Mouse (Mus musculus) heart, adult 2 months (tissue): ENCODE results near the gene Cysrt1. TPM values are rescaled to one million over a fixed set of nuclear protein-coding genes. Genes with fewer than 3 reads are reported as not detected.

ENCODE experiments used
- DNase-seq, 2 experiments: peaks; one replicate each; pipeline ENCODE4 v3.0.0; 2021
- H3K27ac ChIP-seq: fragments of 200-600 bp; 2 replicates; pipeline ENCODE4 v1.8.1; 2022
- H3K27me3 ChIP-seq: fragments of 200-500 bp; 2 replicates; pipeline ENCODE4 v1.6.1; 2012; ENCODE audit warnings: mild to moderate bottlenecking, low read length, inconsistent platforms, mixed read lengths; ENCODE audit not compliant: control insufficient read depth, insufficient read depth
- H3K36me3 ChIP-seq: fragments of 200-500 bp; 2 replicates; pipeline ENCODE4 v1.6.1; 2012; ENCODE audit warnings: low read length, inconsistent platforms; ENCODE audit not compliant: control insufficient read depth, insufficient read depth
- H3K4me1 ChIP-seq: fragments of 200-500 bp; 2 replicates; pipeline ENCODE4 v1.6.1; 2011; ENCODE audit warnings: low read length; ENCODE audit not compliant: control insufficient read depth, insufficient read depth
- H3K4me3 ChIP-seq: fragments of 200-600 bp; 2 replicates; pipeline ENCODE4 v1.8.1; 2022
- H3K79me2 ChIP-seq: fragments of 200-500 bp; replicated peaks from 2 replicates; pipeline ENCODE4 v1.6.1; 2012; ENCODE audit warnings: mild to moderate bottlenecking, inconsistent platforms, low read length, moderate library complexity, mixed read lengths; ENCODE audit not compliant: control insufficient read depth, insufficient read depth
- H3K9ac ChIP-seq: fragments of 200-500 bp; 2 replicates; pipeline ENCODE4 v1.6.1; 2012; ENCODE audit warnings: low read depth, mild to moderate bottlenecking, control low read depth, inconsistent platforms, low read length, mixed read lengths
- CTCF ChIP-seq: fragments of 200-600 bp; IDR thresholded peaks from 2 replicates; pipeline ENCODE4 v1.8.1; 2022; ENCODE audit warnings: antibody characterized with exemption, mild to moderate bottlenecking, moderate library complexity
- EP300 ChIP-seq: fragments of 200-500 bp; IDR thresholded peaks from 2 replicates; pipeline ENCODE4 v1.6.1; 2011; ENCODE audit warnings: low read depth, low read length, control low read depth; ENCODE audit not compliant: insufficient read depth
- POLR2A ChIP-seq: fragments of 200-500 bp; IDR thresholded peaks from 2 replicates; pipeline ENCODE4 v1.6.1; 2011; ENCODE audit warnings: mild to moderate bottlenecking, low read depth, low read length, control low read depth; ENCODE audit not compliant: insufficient read depth
- WGBS: fragments of 180-500 bp; shearing (Covaris S2); methylation state at CpG from one replicate; pipeline ENCODE4 v1.1.7; 2018; 5-methylcytosine and 5-hydroxymethylcytosine counted together
- intact Hi-C: fragments of 180-260 bp; cut with DNase I; formaldehyde crosslinking; loops from one replicate; pipeline ENCODE4 v1.15.1; 2025
- polyA plus RNA-seq: library from polyadenylated mRNA; depleted of rRNA; stranded (reverse); fragments of >200 nt; gene quantifications from 2 replicates; pipeline ENCODE4 v1.2.3, GENCODE M21; 2012
- total RNA-seq, 2 experiments: library from RNA; stranded (reverse); gene quantifications; 2 replicates each; pipeline ENCODE4 v1.2.3; 2021

The Cysrt1 gene
- total and polyA plus RNA-seq, 3 experiments = not detected

- no peaks in the 10 kb centered on the region for H3K79me2 ChIP-seq
- H3K36me3 ChIP-seq = peaks cover 3% of the 10 kb centered on the region; the same call in 1 of the 2 replicates
- 2% methylated on average over 41 of the region's 41 CpGs for WGBS
- intact Hi-C loops = loop anchor here (1.0 to 5.0 kb wide), 3 partner anchors 14 to 47 kb away; partner anchors contain the start of genes Anapc2, Nelfb, Ssna1 and Tor4a
- 0 out of 2 replicates have a peak, but pooled peaks have one; percentile 33 for TF ChIP-seq EP300
- TF ChIP-seq POLR2A = peak; percentile 60; the same call in 1 of the 2 replicates
- TF ChIP-seq CTCF = peak; percentile 6; the same call in 1 of the 2 replicates
- H3K4me3 ChIP-seq = peak overlapping the region; percentile 58
- peak overlapping the region; percentile 95 for H3K27ac ChIP-seq
- peak overlapping the region; percentile 74 for H3K9ac ChIP-seq
- peak; percentile 93 to 99 for DNase-seq
- H3K27me3 ChIP-seq = no peaks in the 10 kb centered on the region
- H3K4me1 ChIP-seq = peaks cover 5% of the 10 kb centered on the region
Observed at GRCm38 (mm10) chr2:25224766-25225752, 17.2 kb downstream of the Cysrt1 start.

- intact Hi-C loops = loop anchor here (1.0 kb wide), 1 partner anchor 13 kb away; the partner anchor contains the start of gene Nelfb
- Histone ChIP-seq H3K9ac (peak within 1 kb of the TSS; percentile 90), H3K79me2 (no peaks in the 10 kb centered on the region), H3K4me1 (peaks cover 5% of the 10 kb centered on the region), H3K36me3 (peaks cover 3% of the 10 kb centered on the region; the same call in 1 of the 2 replicates), H3K4me3 (peak within 1 kb of the TSS; percentile 85), H3K27ac (peak within 1 kb of the TSS; percentile 98), H3K27me3 (no peaks in the 10 kb centered on the region)
- under 1% methylated on average over 17 of the region's 17 CpGs for WGBS
- TF ChIP-seq CTCF (peak; percentile 37), POLR2A (peak; percentile 100), EP300 (peak; percentile 79; the same call in 1 of the 2 replicates)
- no peak for DNase-seq
Observed at GRCm38 (mm10) chr2:25224492-25224765, 17.8 kb downstream of the Cysrt1 start, which contains the start of gene Tubb4b. Tubb4b (minus strand) TSS chr2:25224702.

GRCm38 (mm10) chr2:25223681-25224491 is 18.4 kb downstream of the Cysrt1 start:
- Histone ChIP-seq H3K79me2 (no peaks in the 10 kb centered on the region), H3K27me3 (no peaks in the 10 kb centered on the region), H3K27ac (peak overlapping the region; percentile 98), H3K36me3 (peaks cover 3% of the 10 kb centered on the region; the same call in 1 of the 2 replicates), H3K9ac (peak overlapping the region; percentile 90), H3K4me3 (peak overlapping the region; percentile 85), H3K4me1 (peaks cover 4% of the 10 kb centered on the region)
- DNase-seq = peak; percentile 85 to 91
- under 1% methylated on average over 53 of the region's 53 CpGs for WGBS
- intact Hi-C loops = loop anchor here (1.0 kb wide), 1 partner anchor 13 kb away; the partner anchor contains the start of gene Nelfb
- TF ChIP-seq POLR2A (no peak), EP300 (no peak), CTCF (no peak)

GRCm38 (mm10) chr2:25221331-25221772 is 20.9 kb downstream of the Cysrt1 start:
- H3K4me1 ChIP-seq = 0 out of 2 replicates have a peak, but pooled peaks cover 1% of the 10 kb centered on the region
- no peaks in the 10 kb centered on the region for H3K27me3 ChIP-seq
- H3K36me3 ChIP-seq = peaks cover 3% of the 10 kb centered on the region; the same call in 1 of the 2 replicates
- H3K27ac ChIP-seq = no peak overlapping the region
- no peak overlapping the region for H3K9ac ChIP-seq
- no peak overlapping the region for H3K4me3 ChIP-seq
- intact Hi-C loops = no loop called here
- DNase-seq = no peak
- WGBS = 65% methylated on average over 5 of the region's 5 CpGs
- TF ChIP-seq POLR2A (peak; percentile 37; the same call in 1 of the 2 replicates), EP300 (no peak), CTCF (no peak)
- no peaks in the 10 kb centered on the region for H3K79me2 ChIP-seq

- H3K9ac ChIP-seq = no peak within 1 kb of the TSS
- H3K36me3 ChIP-seq = peaks cover 3% of the 10 kb centered on the region; the same call in 1 of the 2 replicates
- 0 out of 2 replicates have a peak, but pooled peaks cover 1% of the 10 kb centered on the region for H3K4me1 ChIP-seq
- H3K79me2 ChIP-seq = no peaks in the 10 kb centered on the region
- no peaks in the 10 kb centered on the region for H3K27me3 ChIP-seq
- H3K4me3 ChIP-seq = no peak within 1 kb of the TSS
- intact Hi-C loops = no loop called here
- H3K27ac ChIP-seq = no peak within 1 kb of the TSS
- DNase-seq = no peak
- TF ChIP-seq CTCF = no peak
- no peak for TF ChIP-seq EP300
- TF ChIP-seq POLR2A = no peak
Observed at GRCm38 (mm10) chr2:25218445-25218844, 23.8 kb downstream of the Cysrt1 start, which contains the start of gene Fam166a. Fam166a (plus strand) TSS chr2:25218745.
